Mouse (Mus musculus): ENCODE measurements at regions not wholly inside any gene's neighbourhood (a gene's known extent, or its start where the extent isn't known, plus 50 kb on each side); places are given as distances from the start of the nearest gene placed in this dataset.

DNA sequence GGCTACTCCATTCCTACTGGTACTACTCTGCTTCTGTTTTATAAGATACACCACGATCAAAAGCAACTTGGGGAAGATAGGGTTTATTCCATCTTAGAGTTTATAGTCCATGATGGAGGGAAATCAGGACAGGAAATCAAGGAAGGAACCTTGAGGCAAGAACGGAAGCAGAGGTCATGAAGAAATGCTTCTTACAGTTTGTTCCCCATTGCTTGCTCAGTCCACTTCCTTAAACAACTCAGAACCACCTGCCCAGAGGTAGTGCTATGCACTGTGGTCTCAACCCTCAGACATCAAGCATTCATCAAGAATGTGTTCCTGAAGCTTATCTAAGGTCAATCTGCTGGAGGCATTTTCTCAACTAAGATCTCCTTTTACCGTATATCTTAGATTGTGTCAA is 189.8 kb downstream of the Lmo4 start:
- TF ChIP-seq EP300 (IDR thresholded peaks at IDR 0.05; ENCODE audit: low read depth), result no peak
- no peak for TF ChIP-seq CTCF (IDR thresholded peaks at IDR 0.05; ENCODE audit: low read depth)

Measured in heart, postnatal 0 days (tissue).